Mouse (Mus musculus): ENCODE results near the gene Lgals12. TPM values are rescaled to one million over a fixed set of nuclear protein-coding genes. Genes with fewer than 3 reads are reported as not detected.

The Lgals12 gene
- polyA plus RNA-seq, 1 experiment from 2014 or later = 0.29 TPM

Other genes starting within 250 kb of the Lgals12 start
- 26.9 and 48.1 TPM in 2 replicates for gene Spindoc, start 224.2 kb downstream of the Lgals12 start, polyA plus RNA-seq (2014; fragmentation: Nextera tagmentation; extraction: Ambion mirVana)
- gene 2700081O15Rik, start 189.6 kb downstream of the Lgals12 start, polyA plus RNA-seq (2014; fragmentation: Nextera tagmentation; extraction: Ambion mirVana) = 18.5 and 19.5 TPM in 2 replicates
- 586 and 610 TPM in 2 replicates for gene Rtn3, start 123.9 kb downstream of the Lgals12 start, polyA plus RNA-seq (2014; fragmentation: Nextera tagmentation; extraction: Ambion mirVana)
- gene Atl3, start 113.2 kb downstream of the Lgals12 start, polyA plus RNA-seq (2014; fragmentation: Nextera tagmentation; extraction: Ambion mirVana) = 5.9 and 6.8 TPM in 2 replicates
- 1.2 and 2.5 TPM in 2 replicates for gene Pla2g16, start 49.7 kb downstream of the Lgals12 start, polyA plus RNA-seq (2014; fragmentation: Nextera tagmentation; extraction: Ambion mirVana)
- gene Hrasls5, start 5.3 kb upstream of the Lgals12 start, polyA plus RNA-seq (2014; fragmentation: Nextera tagmentation; extraction: Ambion mirVana) = not detected in 2 replicates
- not detected in 2 replicates for gene Slc22a19, start 104.1 kb upstream of the Lgals12 start, polyA plus RNA-seq (2014; fragmentation: Nextera tagmentation; extraction: Ambion mirVana)
- not detected in 2 replicates for gene Slc22a26, start 195.5 kb upstream of the Lgals12 start, polyA plus RNA-seq (2014; fragmentation: Nextera tagmentation; extraction: Ambion mirVana)

All from midbrain, embryonic 14.5 days (tissue).